Mouse (Mus musculus) lung, postnatal 25 days (tissue): ENCODE results near the gene Kri1.
"Not testable (repeated sequence)": the region's sequence is repeated elsewhere in the genome, so short reads cannot be mapped to it uniquely, and the experiment has no call there.

ENCODE experiments used
- DNase-seq: peaks from one replicate; pipeline ENCODE4 v3.0.0; 2022; ENCODE audit warnings: low spot score

Kri1 gene

GRCm38 (mm10) chr9:21274336-21274735, 13.4 kb downstream of the Kri1 start:
- DNase-seq, result no peak

GRCm38 (mm10) chr9:21273520-21274228, 14.1 kb downstream of the Kri1 start:
- DNase-seq, result peak; percentile 44

- no peak for DNase-seq
Measured at GRCm38 (mm10) chr9:21273094-21273493, 14.7 kb downstream of the Kri1 start.

GRCm38 (mm10) chr9:21272391-21272790, 15.4 kb downstream of the Kri1 start:
- no peak for DNase-seq

GRCm38 (mm10) chr9:21269590-21269989, 18.2 kb downstream of the Kri1 start:
- not testable (repeated sequence) for DNase-seq

GRCm38 (mm10) chr9:21268305-21268704, 19.5 kb downstream of the Kri1 start:
- no peak for DNase-seq

- DNase-seq, result no peak
Measured at GRCm38 (mm10) chr9:21266889-21267288, 20.9 kb downstream of the Kri1 start.

- no peak for DNase-seq
Measured at GRCm38 (mm10) chr9:21265611-21266010, 22.2 kb downstream of the Kri1 start.

GRCm38 (mm10) chr9:21265000-21265561, 22.7 kb downstream of the Kri1 start, which contains the start of gene Atg4d:
Gene Atg4d, plus strand, starts transcription at chr9:21265293.
- DNase-seq, result peak; percentile 99

- DNase-seq, result no peak
Measured at GRCm38 (mm10) chr9:21264272-21264999, 23.3 kb downstream of the Kri1 start.

- no peak for DNase-seq
Measured at GRCm38 (mm10) chr9:21261831-21262230, 25.9 kb downstream of the Kri1 start.

- DNase-seq, result no peak
Measured at GRCm38 (mm10) chr9:21260491-21261040, 27.2 kb downstream of the Kri1 start.

- DNase-seq, result not testable (repeated sequence)
Measured at GRCm38 (mm10) chr9:21256349-21256748, 31.4 kb downstream of the Kri1 start.

GRCm38 (mm10) chr9:21254690-21255089, 33.1 kb downstream of the Kri1 start:
- DNase-seq, result no peak

GRCm38 (mm10) chr9:21251116-21251735, 36.5 kb downstream of the Kri1 start:
- DNase-seq, result no peak

GRCm38 (mm10) chr9:21250509-21250908, 37.3 kb downstream of the Kri1 start:
- DNase-seq, result no peak

GRCm38 (mm10) chr9:21249629-21250508, 37.9 kb downstream of the Kri1 start:
- DNase-seq, result no peak

GRCm38 (mm10) chr9:21248326-21248725, 39.4 kb downstream of the Kri1 start, which contains the start of gene S1pr5:
Gene S1pr5, minus strand, starts transcription at chr9:21248443.
- DNase-seq, result peak; percentile 72

GRCm38 (mm10) chr9:21246342-21246741, 41.4 kb downstream of the Kri1 start:
- DNase-seq, result no peak

- no peak for DNase-seq
Measured at GRCm38 (mm10) chr9:21245113-21245487, 42.7 kb downstream of the Kri1 start.

GRCm38 (mm10) chr9:21244428-21245112, 43.2 kb downstream of the Kri1 start:
- DNase-seq, result no peak
